Mouse (Mus musculus) lung, postnatal 0 days (tissue): ENCODE results near the gene Rasa2.
A peak's percentile ranks its signal among the peaks of the same experiment; 100 is the strongest.

Experiments used
- CTCF ChIP-seq: IDR thresholded peaks from 2 replicates; pipeline ENCODE4 v1.5.1; 2016; ENCODE audit warnings: antibody characterized with exemption, mild to moderate bottlenecking
- EP300 ChIP-seq: IDR thresholded peaks from 2 replicates; pipeline ENCODE4 v1.6.1; 2016; ENCODE audit warnings: antibody characterized with exemption, mild to moderate bottlenecking, control low read depth

GRCm38 (mm10) chr9:96675071-96675762, 43.8 kb upstream of the Rasa2 start:
- TF ChIP-seq CTCF (peak; percentile 96), EP300 (no peak)
